ENCODE assay signal across 8 mouse cellular contexts in genomic region chr10:80412656-80413541, GRCm38 (mm10). TPM values are rescaled to one million over a fixed set of nuclear protein-coding genes. Genes with fewer than 3 reads are reported as not detected.
DNase-seq lines count a peak whose midpoint lies in the region.

No protein-coding gene starts in this region.

- peak; percentile 57 for DNase-seq in ovary, postnatal 14 days (ENCODE audit: low spot score)
- DNase-seq in ovary, postnatal 10 days (ENCODE audit: low spot score): no peak
- DNase-seq in cerebellum, postnatal 36 days: peak; percentile 87 to 91
- DNase-seq in heart, postnatal 14 days: peak; percentile 80 to 84
- peak; percentile 59 to 67 for DNase-seq in left cerebral cortex, postnatal 25 days (ENCODE audit: low spot score in 2 of 2)
- no peak for DNase-seq in retina, postnatal 1 day
- no peak for DNase-seq in testis, postnatal 14 days (ENCODE audit: low spot score)
- DNase-seq in kidney, postnatal 25 days: no peak

- intact Hi-C loops in heart, postnatal 14 days (cut with DNase I): no loop called here
- intact Hi-C loops in left cerebral cortex, postnatal 25 days (cut with DNase I): no loop called here

RNA-seq across cellular contexts. Expression of gene Uqcr11, which starts 6.3 kb away (rescaled TPM):
- total RNA-seq in heart, postnatal 14 days (2021): 1,000 to 10,000 TPM; 1,852 to 1,908 TPM
- total RNA-seq in left cerebral cortex, postnatal 25 days (2021): 100 to 1,000 TPM; 482 to 488 TPM

RNA-seq across cellular contexts. Expression of gene Mbd3, which starts 13.5 kb away (rescaled TPM):
- total RNA-seq in heart, postnatal 14 days (2021): 10 to 100 TPM; 78.6 to 84.0 TPM
- 100 to 1,000 TPM; 134 to 138 TPM for total RNA-seq in left cerebral cortex, postnatal 25 days (2021)

RNA-seq across cellular contexts. Expression of gene Tcf3, which starts 20.5 kb away (rescaled TPM):
- total RNA-seq in heart, postnatal 14 days (2021): 10 to 100 TPM; 31.7 to 32.5 TPM
- total RNA-seq in left cerebral cortex, postnatal 25 days (2021): 10 to 100 TPM; 22.6 to 25.8 TPM

RNA-seq across cellular contexts. Expression of gene Mex3d, which starts 25.4 kb away (rescaled TPM):
- 10 to 100 TPM; 11.8 to 12.2 TPM for total RNA-seq in heart, postnatal 14 days (2021)
- total RNA-seq in left cerebral cortex, postnatal 25 days (2021): 10 to 100 TPM; 17.7 to 22.2 TPM

RNA-seq across cellular contexts. Expression of gene Plk5, which starts 56.6 kb away (rescaled TPM):
- total RNA-seq in heart, postnatal 14 days (2021): under 1 TPM; 0.12 to 0.22 TPM
- 10 to 100 TPM; 22.6 to 24.9 TPM for total RNA-seq in left cerebral cortex, postnatal 25 days (2021)

Comparison
In these comparisons a context has a peak if more than half of its experiments do, and no peak if none do; other contexts are left out.
1. DNase-seq: peak in ovary, postnatal 14 days (single experiment), cerebellum, postnatal 36 days (2 of 2), heart, postnatal 14 days (2 of 2) and left cerebral cortex, postnatal 25 days (2 of 2); none in ovary, postnatal 10 days (single experiment), retina, postnatal 1 day (single experiment), testis, postnatal 14 days (single experiment) and kidney, postnatal 25 days (0 of 2).